Mouse (Mus musculus): ENCODE measurements around the gene Fstl4.
"Not testable (repeated sequence)": the region's sequence is repeated elsewhere in the genome, so short reads cannot be mapped to it uniquely, and the experiment has no call there.

- not testable (repeated sequence) for TF ChIP-seq GATA1 (IDR thresholded peaks at IDR 0.05; ENCODE audit: borderline replicate concordance, low read length); FLI1 (IDR thresholded peaks at IDR 0.05; ENCODE audit: low read length)
These were observed 432.1 kb downstream of the Fstl4 start for GRCm38 (mm10) chr11:53196551-53196950.

Data from megakaryocyte, embryonic 14.5 days (primary cell).